Mouse (Mus musculus) testis, adult 2 months (tissue): ENCODE measurements at regions not wholly inside any gene's neighbourhood (a gene's known extent, or its start where the extent isn't known, plus 50 kb on each side); places are given as distances from the start of the nearest gene placed in this dataset.

Experiments used
- CTCF ChIP-seq: fragments of 200-500 bp; IDR thresholded peaks from 2 replicates; pipeline ENCODE4 v1.5.1; 2012; ENCODE audit warnings: low read depth, mild to moderate bottlenecking, inconsistent platforms, low read length, moderate library complexity; ENCODE audit not compliant: control insufficient read depth, insufficient read depth, insufficient replicate concordance
- POLR2A ChIP-seq: fragments of 200-500 bp; IDR thresholded peaks from 2 replicates; pipeline ENCODE4 v1.6.1; 2012; ENCODE audit warnings: low read depth, mild to moderate bottlenecking, inconsistent platforms, low read length, moderate library complexity; ENCODE audit not compliant: control insufficient read depth

DNA sequence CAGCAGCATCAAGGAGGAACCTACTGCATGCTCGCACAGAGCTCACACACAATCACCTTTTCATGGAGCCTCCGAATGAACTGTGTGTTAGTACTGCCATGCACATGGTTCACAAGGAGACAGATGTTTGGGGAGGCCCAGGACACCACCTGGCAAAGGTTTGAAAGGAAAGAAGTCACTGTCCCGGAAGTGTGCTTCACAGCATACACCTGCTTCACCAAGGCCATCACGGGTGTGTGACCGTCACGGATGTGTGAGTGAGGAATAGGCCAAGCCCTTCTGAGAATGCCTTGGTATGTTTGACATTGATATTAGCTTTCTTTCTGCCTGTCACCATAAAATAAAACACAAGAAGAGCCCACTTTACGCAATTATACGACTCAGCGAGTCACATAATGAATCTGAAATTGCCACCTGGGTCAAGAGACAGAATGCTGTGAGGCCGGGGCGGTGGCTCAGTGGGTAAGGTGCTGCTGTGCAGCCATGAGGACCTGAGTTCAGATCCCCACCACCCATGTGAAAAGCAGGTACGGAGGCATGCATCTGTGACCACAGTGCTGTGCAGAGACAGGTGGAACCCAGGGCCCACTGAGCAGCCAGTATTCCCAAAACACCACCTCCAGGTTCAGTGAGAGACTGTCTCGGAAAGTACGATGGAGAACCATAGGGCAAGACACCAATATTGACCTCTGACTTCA lies 162.3 kb upstream of the Sh3bp4 start:
- TF ChIP-seq CTCF: no peak
- no peak for TF ChIP-seq POLR2A
